Mouse (Mus musculus): ENCODE results near the gene Psmb11.

GRCm38 (mm10) chr14:54643011-54643410 is 21.8 kb downstream of the Psmb11 start:
- TF ChIP-seq CTCF (IDR thresholded peaks at IDR 0.05; ENCODE audit: low read depth) (no peak), EP300 (IDR thresholded peaks at IDR 0.05; ENCODE audit: low read depth) (no peak)

Data from heart, postnatal 0 days (tissue).